27 mouse cellular contexts compared by ENCODE assay signal in the genomic region with DNA sequence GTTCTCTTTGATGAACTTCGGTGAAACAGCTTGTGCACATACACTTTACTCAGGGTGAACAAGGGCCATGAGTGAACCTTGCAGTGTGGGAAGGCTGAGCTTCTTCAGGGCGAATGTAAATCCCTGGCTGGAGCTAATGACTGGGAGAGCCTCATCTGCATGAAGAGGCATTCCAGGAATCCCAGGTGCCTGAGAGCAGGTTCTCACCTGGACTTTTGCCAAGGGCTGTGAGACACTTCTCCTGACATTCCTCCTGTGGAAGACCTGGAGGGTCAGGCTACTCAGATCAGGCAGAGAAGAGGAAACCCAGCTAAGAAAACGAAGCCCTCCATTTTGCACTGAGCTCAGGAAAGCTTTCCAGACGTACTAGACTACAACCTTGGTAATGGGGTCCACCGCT. TPM values are rescaled to one million over a fixed set of nuclear protein-coding genes. Genes with fewer than 3 reads are reported as not detected.
"Had no signal": no experiment of that assay in that cellular context is flagged by ENCODE, and none has a peak within 500 bp of the region (broad histone marks: within the 10 kb centered on the region; RNA-seq: fewer than 3 reads in every experiment).

No protein-coding gene starts in this region.

- ATAC-seq: liver, embryonic 12.5 days; midbrain, embryonic 16.5 days had no signal

- H3K27me3 ChIP-seq: liver, embryonic 12.5 days; lung, embryonic 15.5 days; midbrain, embryonic 12.5 days; neural tube, embryonic 15.5 days; stomach, embryonic 15.5 days had no signal

- H3K36me3 ChIP-seq: liver, embryonic 12.5 days; lung, embryonic 15.5 days; midbrain, embryonic 10.5 days; midbrain, embryonic 12.5 days; neural tube, embryonic 13.5 days; neural tube, embryonic 15.5 days; stomach, embryonic 15.5 days had no signal

- H3K27ac ChIP-seq: liver, embryonic 12.5 days; liver, embryonic 14.5 days; lung, embryonic 15.5 days; midbrain, embryonic 10.5 days; midbrain, embryonic 12.5 days; neural tube, embryonic 13.5 days; neural tube, embryonic 15.5 days; stomach, embryonic 15.5 days; stomach, postnatal 0 days had no signal

- H3K4me1 ChIP-seq: liver, embryonic 12.5 days; lung, embryonic 15.5 days; midbrain, embryonic 10.5 days; midbrain, embryonic 12.5 days; neural tube, embryonic 13.5 days; neural tube, embryonic 15.5 days; stomach, embryonic 15.5 days had no signal

- H3K9me3 ChIP-seq: liver, embryonic 12.5 days; lung, embryonic 15.5 days; midbrain, embryonic 12.5 days; neural tube, embryonic 13.5 days; neural tube, embryonic 15.5 days; stomach, embryonic 15.5 days had no signal

- DNase-seq: lung, postnatal 14 days; lung, postnatal 4 days; midbrain, embryonic 14.5 days; retina, postnatal 1 day; right cerebral cortex, adult 18-20 months; right cerebral cortex, postnatal 25 days; thymus, adult 18-20 months; thymus, postnatal 14 days; thymus, postnatal 36 days had no signal

- H3K9ac ChIP-seq: liver, embryonic 12.5 days; liver, embryonic 14.5 days; lung, embryonic 15.5 days; midbrain, embryonic 12.5 days; neural tube, embryonic 13.5 days; neural tube, embryonic 15.5 days; stomach, embryonic 15.5 days had no signal

- H3K4me2 ChIP-seq: liver, embryonic 12.5 days; lung, embryonic 15.5 days; midbrain, embryonic 12.5 days; neural tube, embryonic 13.5 days; neural tube, embryonic 15.5 days; stomach, embryonic 15.5 days had no signal

- H3K4me3 ChIP-seq: liver, embryonic 12.5 days; lung, embryonic 15.5 days; midbrain, embryonic 10.5 days; midbrain, embryonic 12.5 days; myocyte; neural tube, embryonic 13.5 days; neural tube, embryonic 15.5 days; stomach, embryonic 15.5 days had no signal

RNA-seq across cellular contexts. Expression of a gene that starts 6.9 kb away (rescaled TPM):
- total RNA-seq: megakaryocyte, adult 5-6 weeks; megakaryocyte-erythroid progenitor cell, adult 5-6 weeks had no signal
- polyA plus RNA-seq: liver, embryonic 12.5 days; liver, embryonic 14.5 days; liver, embryonic 16.5 days; lung, embryonic 15.5 days; midbrain, embryonic 10.5 days; midbrain, embryonic 12.5 days; midbrain, embryonic 14.5 days; midbrain, embryonic 16.5 days; myocyte; neural tube, embryonic 11.5 days; neural tube, embryonic 13.5 days; neural tube, embryonic 15.5 days; spleen, adult 2 months; stomach, embryonic 15.5 days; stomach, postnatal 0 days; testis, adult 2 months; thymus, postnatal 0 days had no signal
